Mouse (Mus musculus): ENCODE measurements around the gene Cdhr1.

DNA sequence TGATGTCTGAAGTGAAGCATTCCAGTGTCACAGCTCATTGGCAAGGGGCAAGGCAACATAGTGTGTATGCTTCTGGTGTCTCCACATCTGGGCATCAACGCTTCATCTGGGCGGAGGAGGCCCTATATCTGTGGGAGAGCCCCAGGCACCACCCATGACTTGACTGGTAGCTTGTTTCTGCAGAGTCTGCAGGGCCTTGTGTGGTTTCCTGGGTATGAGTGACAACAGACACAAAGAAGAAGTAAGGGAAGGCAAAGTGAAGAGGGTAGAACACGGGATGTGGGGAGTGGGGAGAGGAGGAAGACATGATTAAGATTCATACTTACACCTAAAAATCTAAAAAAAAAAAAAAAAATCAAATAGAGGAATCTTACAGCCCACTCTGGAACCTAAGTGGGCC, 4.3 kb upstream of the Cdhr1 start:
- TF ChIP-seq CTCF (IDR thresholded peaks at IDR 0.05; ENCODE audit: low read depth, low read length) (no peak), TAL1 (conservative IDR thresholded peaks at IDR 0.05; ENCODE audit: low read depth, low read length) (no peak), GATA1 (IDR thresholded peaks at IDR 0.05; ENCODE audit: borderline replicate concordance, low read length) (no peak)

All from G1E (cell line).